22 mouse cellular contexts compared by ENCODE assay signal in the genomic region with DNA sequence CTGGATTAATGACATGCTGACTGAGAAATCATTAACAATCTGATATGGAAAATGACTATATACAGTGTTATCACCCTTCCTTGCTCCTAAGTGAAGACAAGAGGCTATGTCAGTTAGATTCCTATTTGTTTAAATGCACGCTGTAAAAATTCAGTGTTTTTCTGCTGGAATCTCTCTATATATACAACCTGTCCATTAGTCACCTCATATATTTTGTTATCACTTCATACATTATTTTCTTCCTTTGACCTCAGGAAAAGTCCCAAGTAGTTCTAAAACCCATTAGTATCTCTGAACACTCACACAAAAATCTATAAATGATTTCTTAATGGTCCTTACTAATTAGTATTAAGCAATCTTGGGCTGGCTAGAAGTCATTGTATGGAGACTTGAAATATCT.
DNase-seq lines count a peak whose midpoint lies in the region; ATAC-seq and TF ChIP-seq lines count a peak whose summit lies in the region.
"Had no signal": no experiment of that assay in that cellular context is flagged by ENCODE, and none has a peak within 500 bp of the region (broad histone marks: within the 10 kb centered on the region; RNA-seq: fewer than 3 reads in every experiment).

No protein-coding gene starts in this region.

- H3K9ac ChIP-seq in lung, embryonic 14.5 days = no peak overlapping the region
- H3K9ac ChIP-seq in lung, embryonic 15.5 days = no peak overlapping the region
- H3K9ac ChIP-seq in lung, embryonic 16.5 days (ENCODE audit: low read length) = no peak overlapping the region
- no peak overlapping the region for H3K9ac ChIP-seq in lung, postnatal 0 days (replicated peaks; ENCODE audit: low read depth)

- TF ChIP-seq CTCF in lung, embryonic 14.5 days (IDR thresholded peaks at IDR 0.05; ENCODE audit: low read depth) = no peak
- no peak for TF ChIP-seq CTCF in lung, postnatal 0 days (IDR thresholded peaks at IDR 0.05)

- H3K4me3 ChIP-seq in lung, embryonic 14.5 days (ENCODE audit: low read depth, low read length) = no peak overlapping the region
- no peak overlapping the region for H3K4me3 ChIP-seq in lung, embryonic 15.5 days
- no peak overlapping the region for H3K4me3 ChIP-seq in lung, embryonic 16.5 days (ENCODE audit: low read length)
- H3K4me3 ChIP-seq in lung, postnatal 0 days (ENCODE audit: low read depth, low read length) = no peak overlapping the region

- TF ChIP-seq EP300 in lung, postnatal 0 days (IDR thresholded peaks at IDR 0.05) = no peak

- no peaks in the 10 kb centered on the region for H3K9me3 ChIP-seq in lung, embryonic 14.5 days (ENCODE audit: low read depth, low read length)
- H3K9me3 ChIP-seq in lung, embryonic 15.5 days = no peaks in the 10 kb centered on the region
- H3K9me3 ChIP-seq in lung, embryonic 16.5 days (ENCODE audit: control insufficient read depth, low read length) = no peaks in the 10 kb centered on the region
- no peaks in the 10 kb centered on the region for H3K9me3 ChIP-seq in lung, postnatal 0 days (ENCODE audit: low read length)
- H3K9me3 ChIP-seq: G1E had no signal

- no peak overlapping the region for H3K4me2 ChIP-seq in lung, embryonic 14.5 days
- H3K4me2 ChIP-seq in lung, embryonic 15.5 days = no peak overlapping the region
- no peak overlapping the region for H3K4me2 ChIP-seq in lung, embryonic 16.5 days (ENCODE audit: low read depth, low read length)
- no peak overlapping the region for H3K4me2 ChIP-seq in lung, postnatal 0 days (replicated peaks; ENCODE audit: low read depth, low read length)

- no peaks in the 10 kb centered on the region for H3K36me3 ChIP-seq in lung, embryonic 14.5 days (ENCODE audit: insufficient read depth)
- no peaks in the 10 kb centered on the region for H3K36me3 ChIP-seq in lung, embryonic 15.5 days
- H3K36me3 ChIP-seq in lung, embryonic 16.5 days (ENCODE audit: control insufficient read depth, insufficient read depth, low read length) = no peaks in the 10 kb centered on the region
- no peaks in the 10 kb centered on the region for H3K36me3 ChIP-seq in lung, postnatal 0 days (ENCODE audit: insufficient read depth, low read length)
- H3K36me3 ChIP-seq: G1E had no signal

- no peaks in the 10 kb centered on the region for H3K4me1 ChIP-seq in lung, embryonic 14.5 days (ENCODE audit: insufficient read depth)
- H3K4me1 ChIP-seq in lung, embryonic 15.5 days = no peaks in the 10 kb centered on the region
- no peaks in the 10 kb centered on the region for H3K4me1 ChIP-seq in lung, embryonic 16.5 days (replicated peaks; ENCODE audit: control insufficient read depth, insufficient read depth, low read length)
- H3K4me1 ChIP-seq in lung, postnatal 0 days (ENCODE audit: insufficient read depth, low read depth, low read length) = no peaks in the 10 kb centered on the region

- 21% methylated on average over 1 of the region's 1 CpGs for WGBS in lung, embryonic 14.5 days
- 26% methylated on average over 1 of the region's 1 CpGs for WGBS in lung, embryonic 15.5 days
- 24% methylated on average over 1 of the region's 1 CpGs for WGBS in lung, embryonic 16.5 days
- 24% methylated on average over 1 of the region's 1 CpGs for WGBS in lung, postnatal 0 days

- peak; percentile 82 for DNase-seq in lung, embryonic 14.5 days
- DNase-seq in lung, postnatal 4 days = no peak
- DNase-seq in lung, adult 18-20 months = no peak
- DNase-seq in lung, postnatal 36 days = no peak
- peak; percentile 19 for DNase-seq in lung, postnatal 0 days (ENCODE audit: low spot score)
- DNase-seq in lung, postnatal 25 days (ENCODE audit: low spot score) = no peak
- DNase-seq: adrenal gland, adult 2 months; adrenal gland, adult 8-10 months; adrenal gland, postnatal 10 days; adrenal gland, postnatal 14 days; adrenal gland, postnatal 25 days; adrenal gland, postnatal 36 days; B cell, adult 2 months; cerebellum, adult 11 months; cerebellum, adult 11-12 months had no signal

- no peak overlapping the region for H3K27ac ChIP-seq in lung, embryonic 14.5 days (ENCODE audit: low read depth)
- no peak overlapping the region for H3K27ac ChIP-seq in lung, embryonic 15.5 days
- H3K27ac ChIP-seq in lung, embryonic 16.5 days (ENCODE audit: low read length) = no peak overlapping the region
- no peak overlapping the region for H3K27ac ChIP-seq in lung, postnatal 0 days (ENCODE audit: low read length)

- H3K27me3 ChIP-seq in lung, embryonic 14.5 days (ENCODE audit: insufficient read depth, low read length) = no peaks in the 10 kb centered on the region
- H3K27me3 ChIP-seq in lung, embryonic 15.5 days = no peaks in the 10 kb centered on the region
- H3K27me3 ChIP-seq in lung, embryonic 16.5 days (ENCODE audit: control insufficient read depth, insufficient read depth, low read depth, low read length) = no peaks in the 10 kb centered on the region
- no peaks in the 10 kb centered on the region for H3K27me3 ChIP-seq in lung, postnatal 0 days (replicated peaks; ENCODE audit: insufficient read depth, low read length)
- H3K27me3 ChIP-seq: CH12.LX, Patski had no signal

- peak; percentile 79; the same call in 1 of the 2 replicates for ATAC-seq in lung, embryonic 14.5 days (ENCODE audit: insufficient read depth)
- peak; percentile 67; the same call in 1 of the 2 replicates for ATAC-seq in lung, embryonic 15.5 days (ENCODE audit: borderline replicate concordance, extremely low read depth, low FRiP score, low TSS enrichment)
- ATAC-seq in lung, embryonic 16.5 days (ENCODE audit: low read depth) = peak; percentile 36; the same call in 1 of the 2 replicates
- no peak for ATAC-seq in lung, postnatal 0 days
- ATAC-seq: activated CD4-positive, CD25-positive, alpha-beta regulatory T cell, adult 4 months; CD4-positive, CD25-positive, alpha-beta regulatory T cell, adult 4 months; Patski had no signal

Comparison
In these comparisons a context has a peak if more than half of its experiments do, and no peak if none do; other contexts are left out.
1. DNase-seq: peak in lung, embryonic 14.5 days (single experiment) and lung, postnatal 0 days (single experiment); none in lung, postnatal 4 days (0 of 2), lung, adult 18-20 months (0 of 2), lung, postnatal 36 days (single experiment) and lung, postnatal 25 days (single experiment).